Mouse (Mus musculus): Measurements from ENCODE around the gene 4921536K21Rik.
"Not testable (repeated sequence)": the region's sequence is repeated elsewhere in the genome, so short reads cannot be mapped to it uniquely, and the experiment has no call there.

Gene 4921536K21Rik

DNA sequence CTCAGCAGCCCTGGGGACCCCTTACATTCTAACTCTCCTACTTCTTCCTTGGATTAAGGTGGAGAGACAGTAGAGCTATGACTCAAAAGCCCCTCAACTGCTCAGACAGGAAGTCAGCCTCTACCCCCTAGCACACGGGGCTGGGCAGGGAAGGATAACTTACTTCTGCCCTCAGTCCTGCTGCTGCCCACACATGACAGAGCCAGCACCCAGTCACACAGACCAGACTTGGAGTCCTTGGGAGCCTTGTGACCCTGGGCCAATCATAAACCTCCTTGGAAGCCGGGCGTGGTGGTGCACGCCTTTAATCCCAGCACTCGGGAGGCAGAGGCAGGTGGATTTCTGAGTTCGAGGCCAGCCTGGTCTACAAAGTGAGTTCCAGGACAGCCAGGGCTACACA lies 16.5 kb upstream of the 4921536K21Rik start:
- DNase-seq (ENCODE audit: inconsistent ontology term), result not testable (repeated sequence)

DNA sequence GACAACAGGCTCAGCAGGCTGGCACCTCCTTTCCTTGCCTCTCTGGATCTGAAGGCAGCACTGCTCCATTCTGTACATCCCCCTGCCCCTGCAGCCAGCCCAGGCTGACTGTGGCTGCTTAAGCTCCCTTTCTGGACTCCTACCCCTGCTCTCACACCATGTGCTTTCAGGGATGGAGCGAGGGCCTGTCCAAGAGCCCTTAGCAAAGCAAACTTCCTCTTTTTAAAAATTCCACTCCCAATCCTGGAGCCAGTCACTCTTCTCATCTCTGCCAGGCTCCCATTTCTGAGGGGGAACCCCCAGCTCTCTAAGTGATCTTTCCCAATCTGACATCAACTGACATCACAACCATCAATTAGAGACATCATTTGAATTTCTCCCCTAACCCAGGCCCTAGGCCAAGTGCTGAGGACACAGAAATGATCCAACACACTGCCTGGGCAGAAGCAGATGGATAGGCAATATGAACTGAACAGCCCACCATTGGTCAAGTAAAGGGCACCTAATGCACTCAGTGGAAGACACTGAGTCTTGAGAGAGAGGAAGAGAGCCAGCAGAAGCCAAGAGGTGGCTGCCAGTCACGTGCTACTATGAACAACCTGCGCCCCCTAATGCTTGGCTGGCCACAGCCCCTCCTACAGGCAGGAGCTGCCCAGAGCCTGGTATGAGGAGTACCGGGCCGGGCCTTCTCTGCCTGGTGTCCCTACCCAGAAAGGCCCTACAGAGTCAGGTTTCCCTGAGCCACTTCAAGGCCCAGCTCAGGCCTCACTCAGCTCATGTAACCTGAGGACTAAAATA lies 15.8 kb upstream of the 4921536K21Rik start:
- DNase-seq (ENCODE audit: inconsistent ontology term), result no peak

DNA sequence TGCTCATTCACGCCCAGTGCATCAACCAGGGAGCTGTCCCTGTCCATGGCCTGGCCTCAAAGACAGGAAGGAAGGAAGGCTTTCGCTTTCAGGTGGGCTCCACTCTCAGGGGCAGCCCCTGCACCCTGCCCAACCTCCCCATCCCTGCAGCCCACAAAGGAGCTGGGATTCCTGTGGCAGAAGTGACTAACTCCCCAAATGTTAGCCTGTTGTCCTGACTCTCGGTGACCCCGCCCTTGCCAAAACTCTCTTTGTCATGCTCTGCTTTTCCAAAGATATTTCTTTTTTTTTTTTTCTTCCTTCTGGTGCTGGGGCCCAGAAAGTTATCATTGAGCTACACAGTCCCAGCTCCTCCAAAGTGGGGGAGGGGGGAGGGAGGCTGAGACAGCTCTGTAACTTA lies 14.3 kb upstream of the 4921536K21Rik start:
- DNase-seq (ENCODE audit: inconsistent ontology term), result peak; percentile 54

DNA sequence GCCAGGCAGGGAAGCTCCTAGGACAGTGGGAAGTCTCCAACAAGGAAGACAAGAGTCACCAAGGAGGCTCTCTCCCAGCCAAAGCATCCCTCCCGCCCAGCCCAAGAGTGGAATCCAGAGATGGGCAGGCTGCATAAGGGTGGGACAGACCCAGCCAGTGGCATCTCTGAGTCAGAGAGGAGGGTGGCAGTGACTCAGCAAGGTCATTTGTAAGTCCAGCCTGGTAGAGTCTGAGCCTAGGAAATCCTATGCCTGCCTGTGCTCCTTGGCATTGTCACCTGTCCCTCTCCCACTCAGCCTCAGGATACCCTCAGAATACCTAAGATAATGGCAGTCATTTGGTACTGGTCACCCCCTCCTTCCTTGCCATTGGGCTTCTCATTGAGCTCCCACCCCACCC lies 10.5 kb upstream of the 4921536K21Rik start:
- peak; percentile 70 for DNase-seq (ENCODE audit: inconsistent ontology term)

DNA sequence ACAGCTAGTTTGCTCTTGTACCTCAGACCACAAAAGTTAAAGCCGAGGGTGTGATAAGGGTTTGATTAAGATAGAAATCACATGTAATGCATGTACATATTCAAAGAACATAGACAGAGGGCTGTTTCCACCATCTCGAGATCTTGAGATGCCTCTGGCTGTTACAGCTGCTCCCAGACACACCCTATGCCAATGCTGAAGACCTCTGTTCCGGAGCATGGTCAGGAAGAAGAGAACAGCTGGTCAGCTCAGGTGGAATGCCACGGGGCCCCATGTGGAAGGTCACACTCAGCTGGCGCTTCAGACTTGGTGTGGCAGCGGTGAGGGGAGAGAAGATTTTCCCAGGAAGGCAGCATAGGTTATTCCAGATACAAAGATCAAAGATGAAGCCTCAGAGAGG lies 9.8 kb upstream of the 4921536K21Rik start:
- no peak for DNase-seq (ENCODE audit: inconsistent ontology term)

DNA sequence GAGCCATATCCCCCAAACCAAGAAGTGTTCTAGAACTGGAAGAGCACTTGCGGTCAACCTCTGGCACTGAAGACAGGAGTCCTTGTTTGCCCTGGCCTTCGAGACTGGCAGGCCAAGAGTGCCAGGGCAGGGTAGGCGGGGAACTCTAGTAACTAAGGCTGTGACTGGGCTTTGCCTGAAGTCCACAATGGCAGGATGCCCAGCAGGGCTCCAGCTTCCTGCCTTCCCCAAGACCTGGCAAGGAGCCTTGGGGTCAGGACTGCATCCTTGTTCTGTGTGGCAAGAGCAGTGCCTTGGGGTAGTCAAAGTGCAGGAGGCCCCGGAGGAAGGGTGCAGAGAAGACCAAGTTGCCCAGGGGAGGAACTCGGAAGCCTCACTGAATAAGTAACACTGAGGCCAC lies 8.1 kb upstream of the 4921536K21Rik start:
- DNase-seq (ENCODE audit: inconsistent ontology term), result peak; percentile 70

DNA sequence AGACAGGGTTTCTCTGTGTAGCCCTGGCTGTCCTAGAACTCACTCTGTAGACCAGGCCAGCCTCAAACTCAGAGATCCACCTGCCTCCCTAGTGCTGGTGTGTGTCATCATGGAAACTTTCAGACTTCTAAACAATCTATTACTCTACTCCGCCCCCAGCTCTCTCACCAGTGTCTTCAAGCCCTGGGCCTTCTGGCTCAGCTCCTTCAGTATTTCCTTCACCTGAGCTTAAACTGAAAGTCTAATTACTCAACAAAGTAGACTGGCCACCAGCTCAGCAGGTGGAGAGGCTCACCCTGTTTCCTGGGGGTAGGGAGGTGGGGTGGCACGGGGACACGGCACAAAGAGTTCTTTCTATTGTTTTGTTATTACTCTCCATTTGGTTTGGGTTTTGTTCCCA lies 7.6 kb upstream of the 4921536K21Rik start:
- DNase-seq (ENCODE audit: inconsistent ontology term), result no peak

DNA sequence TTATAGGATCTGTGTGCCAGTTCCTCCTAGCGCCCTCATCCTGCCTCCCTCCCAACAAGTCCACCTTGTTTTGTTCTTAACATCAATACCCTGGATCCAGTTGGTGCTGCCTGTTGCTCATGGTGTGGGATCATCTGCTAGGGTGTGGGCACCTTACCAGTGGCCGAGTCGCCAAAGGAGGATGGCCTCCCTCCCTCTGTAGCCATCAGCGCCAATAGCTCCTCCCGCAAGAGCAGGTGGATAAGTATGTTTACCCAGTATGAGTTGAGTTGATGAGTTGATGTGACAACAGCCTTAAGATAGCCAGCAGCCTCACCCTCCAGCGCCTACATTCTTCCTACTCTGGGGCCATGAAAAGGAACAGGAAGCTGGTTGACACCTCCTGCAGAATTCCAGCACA lies 5.4 kb upstream of the 4921536K21Rik start:
- DNase-seq (ENCODE audit: inconsistent ontology term), result no peak

DNA sequence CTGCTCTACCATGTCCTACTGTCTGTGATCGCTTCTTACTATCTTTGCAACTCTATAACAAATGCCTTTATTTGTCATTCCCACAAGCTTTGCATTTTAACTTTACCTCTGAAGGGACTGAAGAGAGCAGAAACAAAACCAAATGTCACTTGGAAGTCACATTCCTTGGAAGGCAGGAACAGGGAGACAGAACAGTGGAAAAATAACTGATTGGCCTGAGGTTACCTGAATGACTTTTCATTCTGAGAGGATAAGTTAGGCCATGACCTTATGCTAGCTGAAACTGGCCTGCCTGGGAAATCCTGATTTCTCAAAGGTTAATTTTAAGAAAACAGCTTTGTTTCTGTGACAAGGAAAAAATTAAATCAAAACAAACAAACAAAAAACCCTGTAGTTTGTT lies 1.0 kb upstream of the 4921536K21Rik start:
- DNase-seq (ENCODE audit: inconsistent ontology term), result no peak

DNA sequence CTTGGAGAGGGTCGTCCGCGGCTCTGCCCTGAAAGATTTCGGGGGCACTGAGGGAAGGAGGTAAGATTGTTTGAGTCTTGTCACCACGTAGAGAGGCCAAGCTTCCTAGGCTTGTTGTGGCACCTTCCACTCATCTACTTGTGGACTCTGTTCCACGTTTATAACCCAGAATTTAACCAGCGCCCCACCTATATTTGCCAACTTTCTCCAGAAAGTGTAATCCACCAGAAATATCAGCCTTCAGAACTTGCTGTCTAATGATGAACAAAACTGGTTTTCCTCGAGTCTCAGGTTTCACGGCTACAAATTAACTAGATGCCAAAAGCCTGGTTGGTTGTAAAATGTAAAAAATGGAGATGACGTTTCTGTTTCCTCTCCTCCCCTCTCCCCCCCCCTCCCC lies 560 bp upstream of the 4921536K21Rik start:
- DNase-seq (ENCODE audit: inconsistent ontology term), result peak; percentile 22

DNA sequence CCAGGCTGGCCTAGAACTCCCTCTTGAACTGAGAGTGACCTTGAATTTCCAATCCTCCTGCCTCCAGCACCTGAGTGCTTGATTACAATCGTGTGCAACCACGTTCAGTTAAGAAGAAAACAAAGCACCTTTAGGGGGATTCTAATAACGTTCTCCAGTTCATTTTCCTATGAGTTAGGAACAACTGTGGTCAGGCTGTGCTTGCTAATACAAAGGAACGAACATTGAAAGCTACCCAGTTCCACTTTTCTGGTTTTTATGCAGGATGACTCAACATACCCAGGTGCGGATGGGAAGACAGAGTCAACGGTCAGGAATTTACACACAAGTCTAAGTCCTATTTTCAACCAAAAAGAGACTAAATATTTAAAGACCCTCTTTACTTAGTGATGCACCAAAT lies 928 bp downstream of the 4921536K21Rik start:
- DNase-seq (ENCODE audit: inconsistent ontology term), result no peak

DNA sequence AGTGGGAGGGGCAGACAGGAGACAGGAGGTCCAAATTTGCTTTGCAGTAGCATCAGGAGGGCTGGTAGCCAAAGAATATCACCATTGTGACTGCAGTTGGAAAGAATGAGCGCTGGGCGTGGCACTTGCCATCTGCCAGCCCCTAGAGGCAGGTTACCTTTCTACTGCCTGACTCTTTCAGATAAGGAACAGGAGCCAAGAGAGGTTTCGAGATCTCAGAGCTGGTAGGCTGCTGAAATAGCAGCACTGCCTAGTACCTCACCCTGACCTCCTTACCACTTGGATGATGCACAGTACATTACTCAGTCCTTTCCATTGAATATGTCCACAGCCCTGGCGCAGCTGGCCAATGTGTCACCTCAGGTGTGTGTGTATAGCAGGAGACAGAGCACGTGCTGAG lies 7.6 kb downstream of the 4921536K21Rik start:
- no peak for DNase-seq (ENCODE audit: inconsistent ontology term)

DNA sequence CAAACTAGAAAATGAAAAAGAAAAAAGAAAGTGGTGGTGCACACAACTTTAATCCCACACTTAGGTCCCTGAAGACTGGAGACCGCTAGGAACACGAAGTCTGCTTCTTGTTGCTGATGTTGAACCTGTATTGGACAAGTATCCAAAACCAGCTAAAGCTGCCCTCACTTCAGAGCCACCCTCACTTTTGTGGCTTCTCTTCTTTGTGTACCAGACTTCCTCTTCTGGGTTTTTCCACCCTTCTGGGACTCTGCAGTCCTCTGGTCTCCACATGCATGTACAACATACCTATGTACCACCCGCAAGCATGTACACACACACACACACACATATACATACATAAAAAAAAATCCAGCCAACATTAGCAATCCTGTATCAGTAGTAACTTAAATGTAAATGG lies 11.2 kb downstream of the 4921536K21Rik start:
- no peak for DNase-seq (ENCODE audit: inconsistent ontology term)

DNA sequence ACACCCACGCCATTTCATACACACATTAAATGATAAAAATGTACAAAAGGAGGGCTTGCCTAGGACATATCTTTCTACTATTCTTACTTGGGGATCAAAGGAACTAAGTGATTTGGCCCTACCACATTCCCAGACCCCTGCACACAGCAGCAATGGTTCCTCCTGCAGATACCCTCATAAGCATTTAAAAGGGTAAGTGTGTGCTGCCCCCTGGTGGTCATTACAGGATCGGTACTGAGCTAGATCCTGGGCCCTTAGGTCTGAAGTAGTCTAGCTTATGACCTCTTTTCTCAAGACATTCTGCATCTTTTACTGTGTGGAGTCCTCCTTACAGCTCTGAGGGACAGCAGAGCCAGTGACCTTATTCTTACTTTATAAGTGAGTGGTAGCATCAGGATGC lies 15.1 kb downstream of the 4921536K21Rik start:
- peak; percentile 38 for DNase-seq (ENCODE audit: inconsistent ontology term)

DNA sequence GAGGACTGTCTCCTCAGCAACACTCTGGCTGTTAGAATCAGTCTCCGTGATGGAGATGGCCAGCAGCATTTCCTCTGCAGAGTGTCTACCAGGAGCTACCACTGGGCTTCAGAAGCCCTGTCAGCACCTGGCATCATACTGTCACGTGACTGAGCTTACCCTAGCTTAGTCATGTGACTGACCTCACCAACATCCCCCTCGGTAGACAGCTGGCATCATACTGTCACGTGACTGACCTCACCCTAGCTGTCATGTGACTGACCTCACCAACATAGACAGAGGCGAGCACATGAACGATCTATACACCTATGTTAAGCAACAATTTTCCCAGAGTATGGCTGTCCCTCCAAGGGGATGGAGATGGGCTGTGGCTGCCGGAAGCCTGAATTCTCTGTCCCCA lies 16.2 kb downstream of the 4921536K21Rik start:
- no peak for DNase-seq (ENCODE audit: inconsistent ontology term)

DNA sequence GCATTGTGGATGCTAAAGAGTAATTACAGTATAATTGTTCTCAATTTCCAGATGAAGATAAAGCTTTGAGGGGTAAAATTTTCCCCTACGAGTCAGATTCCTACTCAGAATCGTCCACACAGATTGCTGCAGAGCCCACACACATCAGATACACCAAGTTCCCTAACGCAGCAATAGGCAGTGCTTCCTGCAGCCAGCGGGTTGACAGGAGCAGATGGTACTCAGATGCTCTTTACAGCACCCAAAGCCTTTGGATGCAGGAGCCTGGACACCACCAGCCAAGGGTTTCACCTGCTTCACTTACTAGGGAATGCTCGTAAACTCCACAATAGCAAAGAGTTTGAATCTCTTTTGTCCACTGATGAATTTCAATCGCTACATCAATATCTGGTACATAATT lies 18.5 kb downstream of the 4921536K21Rik start:
- DNase-seq (ENCODE audit: inconsistent ontology term), result no peak

DNA sequence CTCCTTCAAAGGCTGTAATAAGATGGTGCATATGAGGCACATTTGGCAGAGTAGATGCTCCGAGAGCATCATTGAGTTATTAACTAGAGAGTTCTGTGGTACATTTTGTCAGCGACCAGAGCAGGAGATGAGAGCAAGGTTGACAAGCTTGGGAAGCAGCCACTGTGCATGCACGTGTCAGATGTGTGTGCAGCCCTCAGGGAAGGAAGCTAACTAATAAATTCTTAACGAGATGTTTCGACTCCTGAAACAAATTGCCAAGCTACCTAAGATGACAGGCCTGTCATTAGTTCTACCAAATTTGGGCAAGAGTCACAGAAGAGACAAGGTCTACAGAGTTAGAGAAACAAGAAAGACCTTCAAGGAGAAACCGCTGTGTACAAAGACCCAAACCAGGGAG lies 30.6 kb downstream of the 4921536K21Rik start:
- DNase-seq (ENCODE audit: inconsistent ontology term), result peak; percentile 52

DNA sequence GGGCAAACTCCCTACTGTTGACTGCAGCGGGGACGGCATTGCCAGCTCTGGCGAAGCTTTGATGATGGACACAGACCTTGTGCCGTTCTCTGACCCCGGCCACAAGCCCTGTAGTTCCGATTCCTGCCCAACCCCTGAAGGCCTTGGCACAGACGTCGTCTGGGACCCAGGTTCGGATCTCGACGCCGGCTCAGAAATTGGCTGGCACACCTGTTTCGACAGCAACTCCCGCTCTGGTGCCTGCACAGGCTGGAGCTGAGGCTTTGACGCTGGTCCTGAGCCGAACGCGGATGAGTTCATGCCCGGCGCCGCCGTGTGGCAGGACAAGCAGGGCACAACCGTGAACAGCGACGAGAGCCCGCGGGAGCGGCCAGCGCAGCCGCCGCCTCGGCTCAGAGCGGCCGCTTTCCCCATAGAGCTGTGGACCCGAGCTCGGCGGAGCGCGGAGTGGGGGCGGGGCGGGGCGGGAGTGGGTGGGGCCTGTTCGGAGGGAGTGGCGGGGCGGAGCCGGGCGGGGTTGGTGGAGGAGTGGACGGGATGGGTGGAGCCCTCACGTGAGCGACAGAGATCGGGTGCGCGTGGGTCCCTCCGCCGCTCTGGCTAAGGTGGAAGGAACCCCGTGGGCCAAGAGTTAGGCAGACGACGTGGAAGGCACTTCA lies 31.3 kb downstream of the 4921536K21Rik start, which contains the start of gene Osbp2:
Gene Osbp2 (minus strand): TSS at position 450 of the 659 bp plus-strand sequence.
- peak; percentile 89 for DNase-seq (ENCODE audit: inconsistent ontology term)

DNA sequence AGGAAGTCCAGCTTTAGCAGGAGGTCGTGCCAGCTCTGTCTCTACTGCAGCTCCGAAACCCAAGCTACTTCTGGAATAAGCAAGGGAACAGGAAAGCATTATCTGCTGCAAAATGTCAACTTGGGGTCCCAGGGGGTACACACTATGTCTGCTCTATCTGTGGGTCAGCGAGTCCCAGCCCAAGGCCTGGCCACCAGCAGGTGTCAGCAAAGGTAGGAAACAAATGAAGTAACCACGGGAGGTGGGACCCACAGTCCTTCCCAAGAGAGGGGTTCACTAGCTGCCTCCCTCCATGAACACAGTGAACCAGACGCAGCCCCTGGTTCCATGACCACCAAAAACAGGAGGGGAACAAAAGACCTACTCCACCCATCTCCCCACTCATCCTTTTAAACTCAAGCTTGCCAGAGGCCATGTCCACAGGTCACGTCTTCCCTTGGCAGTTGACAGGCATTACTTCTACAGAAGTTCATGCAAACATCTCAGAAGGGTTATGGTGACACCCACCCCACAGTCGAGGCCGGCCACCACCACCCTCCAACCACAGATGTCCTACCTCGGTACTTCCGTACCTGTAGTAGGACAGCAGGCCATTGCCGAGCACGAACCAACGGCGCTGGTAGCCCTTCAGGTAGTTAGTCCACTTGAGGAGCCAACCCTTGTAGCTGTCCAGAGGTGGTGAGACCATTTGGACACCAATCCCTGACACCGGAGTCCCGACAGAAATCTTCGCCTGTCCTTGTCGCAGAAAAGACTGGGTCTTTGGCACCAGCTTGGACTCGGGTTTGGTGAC lies 32.0 kb downstream of the 4921536K21Rik start:
- DNase-seq (ENCODE audit: inconsistent ontology term), result no peak

DNA sequence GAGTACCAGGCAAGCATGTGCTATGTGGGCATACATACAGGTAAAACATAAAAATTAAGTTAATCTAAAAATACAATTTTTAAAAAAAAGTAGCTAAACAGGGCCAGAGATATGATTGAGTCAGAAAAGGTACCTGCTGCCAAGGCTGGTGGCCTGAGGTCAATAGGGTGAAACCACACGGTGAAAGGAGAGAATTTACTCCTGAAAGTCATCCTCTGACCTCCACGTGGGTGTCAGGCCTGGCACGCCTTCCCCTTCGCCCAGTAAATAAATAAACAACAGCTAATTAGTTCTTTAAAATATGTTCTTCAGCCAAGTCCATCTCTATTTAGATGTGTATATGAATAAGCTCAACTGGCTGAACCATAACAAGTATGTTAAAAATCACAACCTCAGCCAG lies 34.5 kb downstream of the 4921536K21Rik start:
- no peak for DNase-seq (ENCODE audit: inconsistent ontology term)

DNA sequence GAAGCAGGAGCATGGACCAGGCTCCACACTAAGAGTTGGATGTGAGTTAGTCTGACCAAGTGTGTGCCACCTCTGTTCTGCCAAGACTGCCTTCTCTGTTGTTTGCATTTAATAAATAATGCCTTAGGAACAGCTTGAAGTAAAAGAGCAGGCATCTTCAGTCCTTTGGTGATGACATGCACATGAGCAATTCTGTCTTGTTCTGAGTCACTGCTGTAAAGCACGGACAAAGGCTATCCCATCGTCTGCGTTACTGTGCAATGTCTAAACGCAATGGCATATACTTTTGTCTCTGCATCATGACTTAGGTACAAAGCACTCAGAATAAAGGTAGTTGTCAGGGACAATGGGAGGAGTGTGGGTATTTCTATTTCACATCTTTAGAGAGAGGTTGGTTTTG lies 35.1 kb downstream of the 4921536K21Rik start:
- DNase-seq (ENCODE audit: inconsistent ontology term), result no peak

DNA sequence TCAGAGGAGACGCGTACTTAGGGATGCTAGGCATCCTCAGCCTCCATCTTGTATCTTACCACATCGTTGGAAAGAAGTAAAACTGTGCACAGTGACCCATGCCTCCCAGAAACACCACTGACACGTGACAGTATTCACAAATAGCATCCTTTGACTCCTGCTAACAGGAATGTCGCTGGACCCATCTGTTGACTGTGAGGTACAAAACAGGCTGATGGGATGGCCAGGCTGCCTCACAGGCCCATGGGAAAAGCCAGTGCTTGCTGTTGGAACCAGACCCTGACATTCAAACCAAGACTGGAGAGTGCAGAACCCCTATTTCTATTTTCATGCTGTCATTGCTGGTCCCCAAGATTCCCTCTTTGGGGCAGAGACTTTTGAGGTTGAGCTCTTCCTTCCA lies 37.0 kb downstream of the 4921536K21Rik start:
- no peak for DNase-seq (ENCODE audit: inconsistent ontology term)

DNA sequence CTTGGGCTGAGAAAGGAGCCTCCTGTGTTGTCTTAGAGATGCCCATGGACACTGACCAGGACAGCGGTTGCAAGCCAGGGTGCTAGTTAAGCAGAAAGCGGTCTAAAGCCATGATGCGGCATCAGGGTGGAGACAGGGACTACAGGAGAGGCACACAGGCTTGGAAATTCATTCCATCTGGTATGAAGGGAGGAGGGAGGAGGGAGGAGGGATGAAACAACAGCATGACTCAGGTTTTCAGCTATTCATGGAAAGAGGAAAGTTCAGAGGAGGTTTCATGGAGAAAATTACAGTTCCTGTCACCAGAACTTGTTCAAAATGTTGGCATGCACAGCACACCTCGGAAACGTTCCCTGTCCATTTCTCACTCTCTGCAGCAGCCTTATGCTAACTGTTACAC lies 39.1 kb downstream of the 4921536K21Rik start:
- peak; percentile 60 for DNase-seq (ENCODE audit: inconsistent ontology term)

All from Muller cell, postnatal 12 days (primary cell).